ENCODE assay signal across 22 mouse cellular contexts in the genomic region with DNA sequence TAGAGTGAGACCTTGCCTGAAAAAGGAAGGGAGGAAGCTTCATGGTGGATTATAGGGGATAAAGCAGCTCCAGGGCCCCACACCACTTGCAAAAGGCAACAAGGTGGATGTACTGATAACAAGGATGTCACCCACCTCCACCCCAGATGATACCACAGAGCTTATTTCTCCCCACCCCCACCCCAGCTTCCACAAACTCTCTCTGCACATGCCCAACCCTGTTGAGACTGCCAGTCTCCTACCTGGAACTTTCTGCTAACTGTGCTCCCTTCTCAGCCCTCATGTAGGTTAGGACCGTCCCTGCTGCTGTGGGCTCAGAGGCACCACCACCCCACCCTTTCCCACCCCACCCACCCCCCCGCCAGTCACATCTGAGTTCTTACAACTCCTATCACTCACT.
DNase-seq lines count a peak whose midpoint lies in the region; ATAC-seq and TF ChIP-seq lines count a peak whose summit lies in the region.
"Had no signal": no experiment of that assay in that cellular context is flagged by ENCODE, and none has a peak within 500 bp of the region (broad histone marks: within the 10 kb centered on the region; RNA-seq: fewer than 3 reads in every experiment).

No protein-coding gene starts in this region.

- 42% methylated on average over 2 of the region's 2 CpGs for WGBS in lung, embryonic 14.5 days
- WGBS in liver, embryonic 14.5 days (ENCODE audit: insufficient replicate concordance), result 19% methylated on average over 2 of the region's 2 CpGs
- 60% methylated on average over 2 of the region's 2 CpGs for WGBS in stomach, embryonic 16.5 days

- H3K36me3 ChIP-seq in lung, embryonic 14.5 days (ENCODE audit: insufficient read depth), result no peaks in the 10 kb centered on the region
- no peaks in the 10 kb centered on the region for H3K36me3 ChIP-seq in liver, embryonic 14.5 days (replicated peaks; ENCODE audit: control insufficient read depth, insufficient read depth, low read depth)
- no peaks in the 10 kb centered on the region for H3K36me3 ChIP-seq in stomach, embryonic 16.5 days (ENCODE audit: control insufficient read depth, insufficient read depth, low read length)
- H3K36me3 ChIP-seq: forebrain, embryonic 12.5 days; midbrain, embryonic 12.5 days; neural tube, embryonic 13.5 days had no signal

- no peak overlapping the region for H3K4me2 ChIP-seq in lung, embryonic 14.5 days
- H3K4me2 ChIP-seq in liver, embryonic 14.5 days (ENCODE audit: low read depth), result peak overlapping the region; percentile 66
- no peak overlapping the region for H3K4me2 ChIP-seq in stomach, embryonic 16.5 days (ENCODE audit: low read depth, low read length)
- H3K4me2 ChIP-seq: forebrain, embryonic 12.5 days; midbrain, embryonic 12.5 days; neural tube, embryonic 13.5 days had no signal

- TF ChIP-seq EP300 in liver, embryonic 14.5 days (IDR thresholded peaks at IDR 0.05; ENCODE audit: low read depth), result peak; percentile 91

- peak; percentile 52; the same call in 1 of the 2 replicates for ATAC-seq in lung, embryonic 14.5 days (ENCODE audit: insufficient read depth)
- ATAC-seq in liver, embryonic 14.5 days (ENCODE audit: insufficient read depth), result peak; percentile 93
- peak; percentile 53; the same call in 1 of the 2 replicates for ATAC-seq in stomach, embryonic 16.5 days (ENCODE audit: insufficient read depth, low FRiP score)
- ATAC-seq in megakaryocyte progenitor cell, adult 5-6 weeks (replicated peaks; ENCODE audit: poor library complexity), result no peak
- ATAC-seq: hindbrain, postnatal 0 days had no signal

- no peak for TF ChIP-seq CTCF in lung, embryonic 14.5 days (IDR thresholded peaks at IDR 0.05; ENCODE audit: low read depth)
- TF ChIP-seq CTCF in liver, embryonic 14.5 days (IDR thresholded peaks at IDR 0.05; ENCODE audit: low read depth), result no peak

- no peak overlapping the region for H3K4me3 ChIP-seq in lung, embryonic 14.5 days (ENCODE audit: low read depth, low read length)
- peak overlapping the region in 1 of 2 experiments; percentile 23; a peak in 2 of 4 replicates for H3K4me3 ChIP-seq in liver, embryonic 14.5 days (ENCODE audit: insufficient read depth in 1 of 2, low read depth in 2 of 2, low read length in 2 of 2)
- H3K4me3 ChIP-seq in stomach, embryonic 16.5 days (replicated peaks; ENCODE audit: low read length), result no peak overlapping the region
- H3K4me3 ChIP-seq: forebrain, embryonic 12.5 days; limb, embryonic 10.5 days; midbrain, embryonic 12.5 days; neural tube, embryonic 13.5 days had no signal

- DNase-seq in lung, embryonic 14.5 days, result no peak
- DNase-seq in lung, postnatal 36 days, result no peak
- DNase-seq in c-Kit-positive CD71-positive TER-119-negative erythroid progenitor cells, embryonic 14.5 days (ENCODE audit: low read depth), result peak; percentile 63
- DNase-seq in liver, embryonic 14.5 days (ENCODE audit: low read depth in 3 of 3, low spot score in 3 of 3), result peak; percentile 66 to 69 (median 68)
- DNase-seq in ovary, postnatal 10 days (ENCODE audit: low spot score), result no peak
- DNase-seq: B cell, adult 2 months; cerebellum, adult 11 months; cerebellum, postnatal 14 days; embryo, embryonic 11 days; gastrocnemius, postnatal 25 days; kidney, adult 8-10 months; kidney, postnatal 25 days; lung, adult 18-20 months; thymus, adult 18-20 months had no signal

- no peaks in the 10 kb centered on the region for H3K9me3 ChIP-seq in lung, embryonic 14.5 days (ENCODE audit: low read depth, low read length)
- H3K9me3 ChIP-seq in liver, embryonic 14.5 days (ENCODE audit: control insufficient read depth, low read length), result no peaks in the 10 kb centered on the region
- no peaks in the 10 kb centered on the region for H3K9me3 ChIP-seq in stomach, embryonic 16.5 days (replicated peaks; ENCODE audit: control insufficient read depth, low read length)
- H3K9me3 ChIP-seq: forebrain, embryonic 12.5 days; limb, embryonic 10.5 days; midbrain, embryonic 12.5 days; neural tube, embryonic 13.5 days had no signal

- peaks cover 3% of the 10 kb centered on the region; the same call in 1 of the 2 replicates for H3K4me1 ChIP-seq in lung, embryonic 14.5 days (ENCODE audit: insufficient read depth)
- peaks cover 37 to 43% of the 10 kb centered on the region in 2 experiments for H3K4me1 ChIP-seq in liver, embryonic 14.5 days (replicated peaks; ENCODE audit: control insufficient read depth in 2 of 2, insufficient read depth in 2 of 2, low read length in 1 of 2)
- peaks cover 8% of the 10 kb centered on the region; the same call in 1 of the 2 replicates for H3K4me1 ChIP-seq in stomach, embryonic 16.5 days (ENCODE audit: control insufficient read depth, insufficient read depth, low read length)

- no peaks in the 10 kb centered on the region for H3K27me3 ChIP-seq in lung, embryonic 14.5 days (ENCODE audit: insufficient read depth, low read length)
- no peaks in the 10 kb centered on the region for H3K27me3 ChIP-seq in liver, embryonic 14.5 days (ENCODE audit: control insufficient read depth, insufficient read depth, low read length)
- no peaks in the 10 kb centered on the region for H3K27me3 ChIP-seq in stomach, embryonic 16.5 days (ENCODE audit: control insufficient read depth, insufficient read depth, low read length)
- H3K27me3 ChIP-seq: forebrain, embryonic 12.5 days; midbrain, embryonic 12.5 days; neural tube, embryonic 13.5 days had no signal

- H3K27ac ChIP-seq in lung, embryonic 14.5 days (ENCODE audit: low read depth), result no peak overlapping the region
- H3K27ac ChIP-seq in liver, embryonic 14.5 days, result peak overlapping the region; percentile 89
- no peak overlapping the region for H3K27ac ChIP-seq in stomach, embryonic 16.5 days (ENCODE audit: low read length)
- H3K27ac ChIP-seq: forebrain, embryonic 12.5 days; hindbrain, postnatal 0 days; limb, embryonic 10.5 days; macrophage; midbrain, embryonic 12.5 days; neural tube, embryonic 13.5 days had no signal

- no peak overlapping the region for H3K9ac ChIP-seq in lung, embryonic 14.5 days
- peak overlapping the region; percentile 63 for H3K9ac ChIP-seq in liver, embryonic 14.5 days (replicated peaks)
- no peak overlapping the region for H3K9ac ChIP-seq in stomach, embryonic 16.5 days (ENCODE audit: low read length)
- H3K9ac ChIP-seq: forebrain, embryonic 12.5 days; midbrain, embryonic 12.5 days; neural tube, embryonic 13.5 days had no signal

Comparison
In these comparisons a context has a peak if more than half of its experiments do, and no peak if none do; other contexts are left out.
1. DNase-seq: peak in c-Kit-positive CD71-positive TER-119-negative erythroid progenitor cells, embryonic 14.5 days (single experiment) and liver, embryonic 14.5 days (3 of 3); none in lung, embryonic 14.5 days (single experiment), lung, postnatal 36 days (single experiment) and ovary, postnatal 10 days (single experiment).